ENCODE assay signal across 34 mouse cellular contexts in the genomic region with DNA sequence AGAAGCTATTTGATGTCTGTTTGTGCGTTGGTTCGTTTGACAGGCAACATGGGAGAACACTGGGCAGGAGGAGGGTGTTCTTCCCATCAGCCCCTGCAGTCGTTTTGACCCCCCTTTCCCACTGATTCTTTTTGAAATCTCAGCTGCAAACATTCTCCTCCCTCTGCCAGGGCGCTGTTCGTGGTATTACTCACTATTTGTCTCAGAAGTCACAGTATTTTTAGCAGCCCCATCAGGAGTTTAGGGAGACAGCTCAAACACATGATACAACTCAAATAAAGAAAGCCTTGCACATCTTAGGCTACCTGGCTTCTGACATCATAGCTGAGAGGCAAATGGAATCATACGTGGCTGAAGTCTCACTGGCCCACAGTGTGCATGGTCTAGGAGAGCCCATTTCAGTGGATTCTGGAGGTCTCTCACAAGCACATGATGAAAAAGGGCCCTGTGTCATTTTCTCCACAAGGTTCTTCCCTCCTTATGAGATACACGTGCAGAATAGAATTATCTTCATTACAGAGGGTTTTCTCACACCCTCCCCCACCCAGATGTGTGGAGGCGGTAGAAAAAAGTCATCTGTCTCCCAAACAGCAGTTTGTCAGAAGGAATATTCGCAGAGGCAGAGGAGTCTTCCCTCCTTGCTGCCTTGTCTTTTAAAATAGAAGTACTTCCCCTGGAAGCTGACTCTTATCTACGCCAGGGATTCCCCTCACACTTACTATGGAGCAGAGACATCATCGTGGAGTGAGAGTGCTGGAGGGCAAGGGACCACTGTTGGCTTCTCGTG. TPM values are rescaled to one million over a fixed set of nuclear protein-coding genes. Genes with fewer than 3 reads are reported as not detected.
DNase-seq lines count a peak whose midpoint lies in the region; ATAC-seq and TF ChIP-seq lines count a peak whose summit lies in the region.
"Had no signal": no experiment of that assay in that cellular context is flagged by ENCODE, and none has a peak within 500 bp of the region (broad histone marks: within the 10 kb centered on the region; RNA-seq: fewer than 3 reads in every experiment).

No protein-coding gene starts in this region.

- no peaks in the 10 kb centered on the region for H3K36me3 ChIP-seq in forebrain, postnatal 0 days (ENCODE audit: insufficient read depth)
- no peaks in the 10 kb centered on the region for H3K36me3 ChIP-seq in forebrain, embryonic 16.5 days (ENCODE audit: control insufficient read depth, insufficient read depth)
- no peaks in the 10 kb centered on the region for H3K36me3 ChIP-seq in midbrain, embryonic 12.5 days
- no peaks in the 10 kb centered on the region for H3K36me3 ChIP-seq in midbrain, embryonic 15.5 days (replicated peaks)
- no peaks in the 10 kb centered on the region for H3K36me3 ChIP-seq in kidney, adult 2 months (ENCODE audit: control insufficient read depth, insufficient read depth, low read length)
- H3K36me3 ChIP-seq: embryonic facial prominence, embryonic 10.5 days; embryonic facial prominence, embryonic 15.5 days; forebrain, embryonic 12.5 days; heart, embryonic 10.5 days; heart, embryonic 15.5 days; hindbrain, embryonic 12.5 days; intestine, embryonic 15.5 days; midbrain, embryonic 10.5 days; neural tube, embryonic 12.5 days had no signal

- TF ChIP-seq POLR2A in kidney, adult 2 months (IDR thresholded peaks at IDR 0.05; ENCODE audit: low read depth, low read length), result no peak

- no peaks in the 10 kb centered on the region for H3K27me3 ChIP-seq in forebrain, postnatal 0 days (ENCODE audit: insufficient read depth, low read length)
- no peaks in the 10 kb centered on the region for H3K27me3 ChIP-seq in forebrain, embryonic 16.5 days (replicated peaks; ENCODE audit: control insufficient read depth, insufficient read depth, low read length)
- H3K27me3 ChIP-seq in midbrain, embryonic 12.5 days, result no peaks in the 10 kb centered on the region
- H3K27me3 ChIP-seq in midbrain, embryonic 15.5 days (replicated peaks), result no peaks in the 10 kb centered on the region
- no peaks in the 10 kb centered on the region for H3K27me3 ChIP-seq in kidney, adult 2 months (replicated peaks; ENCODE audit: control insufficient read depth, insufficient read depth, low read length)
- H3K27me3 ChIP-seq: CH12.LX; embryonic facial prominence, embryonic 15.5 days; forebrain, embryonic 12.5 days; heart, embryonic 15.5 days; hindbrain, embryonic 12.5 days; intestine, embryonic 15.5 days; neural tube, embryonic 12.5 days had no signal

- H3K4me3 ChIP-seq in forebrain, postnatal 0 days (ENCODE audit: low read depth, low read length), result no peak overlapping the region
- H3K4me3 ChIP-seq in forebrain, embryonic 16.5 days (replicated peaks; ENCODE audit: low read length), result no peak overlapping the region
- no peak overlapping the region for H3K4me3 ChIP-seq in midbrain, embryonic 12.5 days
- no peak overlapping the region for H3K4me3 ChIP-seq in midbrain, embryonic 15.5 days
- no peak overlapping the region for H3K4me3 ChIP-seq in kidney, adult 2 months (ENCODE audit: insufficient read depth, low read depth, low read length)
- H3K4me3 ChIP-seq: embryonic facial prominence, embryonic 10.5 days; embryonic facial prominence, embryonic 15.5 days; forebrain, embryonic 12.5 days; heart, embryonic 10.5 days; heart, embryonic 15.5 days; hindbrain, embryonic 12.5 days; intestine, embryonic 15.5 days; midbrain, embryonic 10.5 days; myocyte; neural tube, embryonic 12.5 days had no signal

- H3K9me3 ChIP-seq in forebrain, postnatal 0 days (ENCODE audit: low read length), result no peaks in the 10 kb centered on the region
- no peaks in the 10 kb centered on the region for H3K9me3 ChIP-seq in forebrain, embryonic 16.5 days (ENCODE audit: control insufficient read depth, low read length)
- H3K9me3 ChIP-seq in midbrain, embryonic 12.5 days, result no peaks in the 10 kb centered on the region
- H3K9me3 ChIP-seq in midbrain, embryonic 15.5 days, result no peaks in the 10 kb centered on the region
- H3K9me3 ChIP-seq: embryonic facial prominence, embryonic 10.5 days; embryonic facial prominence, embryonic 15.5 days; forebrain, embryonic 12.5 days; heart, embryonic 10.5 days; heart, embryonic 15.5 days; hindbrain, embryonic 12.5 days; intestine, embryonic 15.5 days; midbrain, embryonic 10.5 days; neural tube, embryonic 12.5 days had no signal

- TF ChIP-seq CTCF in forebrain, postnatal 0 days (IDR thresholded peaks at IDR 0.05; ENCODE audit: low read depth), result no peak
- TF ChIP-seq CTCF in kidney, adult 2 months (conservative IDR thresholded peaks at IDR 0.05; ENCODE audit: insufficient read depth, insufficient read length, low read depth, low read length), result no peak

- H3K27ac ChIP-seq in forebrain, postnatal 0 days (ENCODE audit: low read depth, low read length), result no peak overlapping the region
- H3K27ac ChIP-seq in forebrain, embryonic 16.5 days (ENCODE audit: low read length), result no peak overlapping the region
- H3K27ac ChIP-seq in midbrain, embryonic 12.5 days (replicated peaks), result no peak overlapping the region
- no peak overlapping the region for H3K27ac ChIP-seq in midbrain, embryonic 15.5 days
- no peak overlapping the region for H3K27ac ChIP-seq in kidney, adult 2 months (ENCODE audit: insufficient read depth, low read depth, low read length)
- H3K27ac ChIP-seq: embryonic facial prominence, embryonic 10.5 days; embryonic facial prominence, embryonic 15.5 days; forebrain, embryonic 12.5 days; heart, embryonic 10.5 days; heart, embryonic 15.5 days; hindbrain, embryonic 12.5 days; hindbrain, postnatal 0 days; intestine, embryonic 15.5 days; liver, embryonic 14.5 days; midbrain, embryonic 10.5 days; neural tube, embryonic 12.5 days had no signal

- peak; percentile 25 for ATAC-seq in forebrain, postnatal 0 days
- ATAC-seq in forebrain, embryonic 16.5 days, result no peak
- ATAC-seq in midbrain, embryonic 12.5 days (ENCODE audit: low FRiP score, low read depth), result 0 out of 2 replicates have a peak, but pooled peaks have one; percentile 2
- ATAC-seq in midbrain, embryonic 15.5 days (replicated peaks), result no peak
- ATAC-seq: activated CD4-positive, CD25-positive, alpha-beta regulatory T cell, adult 4 months; hindbrain, postnatal 0 days; intestine, embryonic 15.5 days had no signal

- H3K4me2 ChIP-seq in forebrain, postnatal 0 days (ENCODE audit: low read depth), result no peak overlapping the region
- no peak overlapping the region for H3K4me2 ChIP-seq in forebrain, embryonic 16.5 days (ENCODE audit: low read length)
- no peak overlapping the region for H3K4me2 ChIP-seq in midbrain, embryonic 12.5 days (replicated peaks)
- H3K4me2 ChIP-seq in midbrain, embryonic 15.5 days, result no peak overlapping the region
- H3K4me2 ChIP-seq: embryonic facial prominence, embryonic 15.5 days; forebrain, embryonic 12.5 days; heart, embryonic 15.5 days; hindbrain, embryonic 12.5 days; intestine, embryonic 15.5 days; neural tube, embryonic 12.5 days had no signal

- DNase-seq in forebrain, postnatal 0 days, result no peak
- peak; percentile 15 to 59 for DNase-seq in frontal cortex, postnatal 36 days (ENCODE audit: low spot score in 2 of 2)
- peak; percentile 13 to 29 for DNase-seq in right cerebral cortex, postnatal 36 days (ENCODE audit: low spot score in 2 of 2)
- no peak for DNase-seq in kidney, adult 2 months
- DNase-seq in urinary bladder, postnatal 4 days (ENCODE audit: low spot score in 2 of 2), result no peak
- DNase-seq: adrenal gland, adult 2 months; adrenal gland, postnatal 36 days; cerebellum, adult 8-10 months; cerebellum, postnatal 25 days; gastrocnemius, postnatal 14 days; kidney, adult 8-10 months; kidney, postnatal 10 days; layer of hippocampus, postnatal 36 days; liver; lung, adult 2 months; lung, postnatal 14 days; thymus, postnatal 14 days had no signal

- no peaks in the 10 kb centered on the region for H3K4me1 ChIP-seq in forebrain, postnatal 0 days (ENCODE audit: insufficient read depth)
- no peaks in the 10 kb centered on the region for H3K4me1 ChIP-seq in forebrain, embryonic 16.5 days (replicated peaks; ENCODE audit: control insufficient read depth, insufficient read depth, low read length)
- H3K4me1 ChIP-seq in midbrain, embryonic 12.5 days, result no peaks in the 10 kb centered on the region
- no peaks in the 10 kb centered on the region for H3K4me1 ChIP-seq in midbrain, embryonic 15.5 days
- H3K4me1 ChIP-seq in kidney, adult 2 months (ENCODE audit: control insufficient read depth, insufficient read depth, low read length), result no peaks in the 10 kb centered on the region
- H3K4me1 ChIP-seq: embryonic facial prominence, embryonic 10.5 days; embryonic facial prominence, embryonic 15.5 days; forebrain, embryonic 12.5 days; heart, embryonic 10.5 days; heart, embryonic 15.5 days; hindbrain, embryonic 12.5 days; intestine, embryonic 15.5 days; midbrain, embryonic 10.5 days; neural tube, embryonic 12.5 days had no signal

- no peak overlapping the region for H3K9ac ChIP-seq in forebrain, postnatal 0 days
- H3K9ac ChIP-seq in forebrain, embryonic 16.5 days (replicated peaks; ENCODE audit: low read depth, low read length), result no peak overlapping the region
- H3K9ac ChIP-seq in midbrain, embryonic 12.5 days (replicated peaks), result no peak overlapping the region
- H3K9ac ChIP-seq in midbrain, embryonic 15.5 days, result no peak overlapping the region
- H3K9ac ChIP-seq: embryonic facial prominence, embryonic 15.5 days; forebrain, embryonic 12.5 days; heart, embryonic 15.5 days; hindbrain, embryonic 12.5 days; intestine, embryonic 15.5 days; liver, embryonic 14.5 days; neural tube, embryonic 12.5 days had no signal

- 61% methylated on average over 12 of the region's 12 CpGs for WGBS in forebrain, postnatal 0 days
- WGBS in forebrain, embryonic 16.5 days, result 64% methylated on average over 12 of the region's 12 CpGs
- WGBS in midbrain, embryonic 12.5 days, result 68% methylated on average over 12 of the region's 12 CpGs
- 66% methylated on average over 12 of the region's 12 CpGs for WGBS in midbrain, embryonic 15.5 days
- WGBS in kidney, adult 2 months, result 57% methylated on average over 12 of the region's 12 CpGs

RNA-seq across cellular contexts. Expression of a gene that starts 57.1 kb away (rescaled TPM):
- 3.2 TPM in 2 replicates for total RNA-seq in forebrain, postnatal 0 days (2014; rRNA removed)
- polyA plus RNA-seq in forebrain, postnatal 0 days (2015; fragmentation: Nextera tagmentation; extraction: Ambion mirVana), result 3.5 and 3.6 TPM in 2 replicates
- polyA plus RNA-seq in forebrain, embryonic 16.5 days (2015; fragmentation: Nextera tagmentation; extraction: Ambion mirVana), result 3.4 and 4.9 TPM in 2 replicates
- 10.5 and 11.1 TPM in 2 replicates for polyA plus RNA-seq in midbrain, embryonic 12.5 days (2016; fragmentation: Nextera tagmentation; extraction: Ambion mirVana)
- 4.3 and 5.0 TPM in 2 replicates for polyA plus RNA-seq in midbrain, embryonic 15.5 days (2015; fragmentation: Nextera tagmentation; extraction: Ambion mirVana)
- polyA plus RNA-seq in kidney, adult 2 months (2012; rRNA removed), result 6.1 and 9.1 TPM in 2 replicates
- total RNA-seq: CH12.LX had no signal

Comparison
In these comparisons a context has a peak if more than half of its experiments do, and no peak if none do; other contexts are left out.
1. ATAC-seq: peak in forebrain, postnatal 0 days (single experiment) and midbrain, embryonic 12.5 days (single experiment); none in forebrain, embryonic 16.5 days (single experiment) and midbrain, embryonic 15.5 days (single experiment).
2. DNase-seq: peak in frontal cortex, postnatal 36 days (2 of 2) and right cerebral cortex, postnatal 36 days (2 of 2); none in forebrain, postnatal 0 days (single experiment), kidney, adult 2 months (single experiment) and urinary bladder, postnatal 4 days (0 of 2).